ENCODE assay signal across 8 mouse cellular contexts in genomic region chr2:119324576-119325318, GRCm38 (mm10). TPM values are rescaled to one million over a fixed set of nuclear protein-coding genes. Genes with fewer than 3 reads are reported as not detected.
A peak's percentile ranks its signal among the peaks of the same experiment; 100 is the strongest.
DNase-seq lines count a peak whose midpoint lies in the region; ATAC-seq and TF ChIP-seq lines count a peak whose summit lies in the region.

No protein-coding gene starts in this region.

- peak overlapping the region; percentile 8; the same call in 1 of the 2 replicates for H3K9ac ChIP-seq in forebrain, embryonic 14.5 days (ENCODE audit: low read length)
- peak overlapping the region; percentile 2 for H3K9ac ChIP-seq in kidney, embryonic 16.5 days (replicated peaks; ENCODE audit: low read length)

- no peak for ATAC-seq in forebrain, embryonic 14.5 days
- peak; percentile 12; the same call in 1 of the 2 replicates for ATAC-seq in kidney, embryonic 16.5 days (ENCODE audit: low FRiP score, low TSS enrichment)

- H3K9me3 ChIP-seq in forebrain, embryonic 14.5 days (replicated peaks; ENCODE audit: control insufficient read depth, low read length) = no peaks in the 10 kb centered on the region
- no peaks in the 10 kb centered on the region for H3K9me3 ChIP-seq in kidney, embryonic 16.5 days (ENCODE audit: low read length)
- H3K9me3 ChIP-seq in midbrain, embryonic 10.5 days (replicated peaks) = no peaks in the 10 kb centered on the region

- no peak overlapping the region for H3K27ac ChIP-seq in layer of hippocampus, adult 2 months
- no peak overlapping the region for H3K27ac ChIP-seq in forebrain, embryonic 14.5 days (ENCODE audit: low read depth, low read length)
- H3K27ac ChIP-seq in kidney, embryonic 16.5 days (ENCODE audit: low read length) = 0 out of 2 replicates have a peak overlapping the region, but pooled peaks have one; percentile 39
- H3K27ac ChIP-seq in midbrain, embryonic 10.5 days (replicated peaks) = peak overlapping the region; percentile 52

- peak overlapping the region; percentile 68 for H3K4me2 ChIP-seq in forebrain, embryonic 14.5 days (ENCODE audit: low read length)
- peak overlapping the region; percentile 67 for H3K4me2 ChIP-seq in kidney, embryonic 16.5 days (replicated peaks; ENCODE audit: low read depth, low read length)

- TF ChIP-seq CTCF in layer of hippocampus, adult 2 months (conservative IDR thresholded peaks at IDR 0.05) = no peak

- H3K36me3 ChIP-seq in forebrain, embryonic 14.5 days (ENCODE audit: control insufficient read depth, insufficient read depth, low read length) = no peaks in the 10 kb centered on the region
- H3K36me3 ChIP-seq in kidney, embryonic 16.5 days (ENCODE audit: insufficient read depth, low read length) = no peaks in the 10 kb centered on the region
- no peaks in the 10 kb centered on the region for H3K36me3 ChIP-seq in midbrain, embryonic 10.5 days

- 1% methylated on average over 32 of the region's 32 CpGs for WGBS in forebrain, embryonic 14.5 days
- WGBS in kidney, embryonic 16.5 days = under 1% methylated on average over 32 of the region's 32 CpGs
- WGBS in midbrain, embryonic 10.5 days = under 1% methylated on average over 32 of the region's 32 CpGs

- H3K27me3 ChIP-seq in forebrain, embryonic 14.5 days (replicated peaks; ENCODE audit: control insufficient read depth, insufficient read depth, low read length) = peaks cover 92% of the 10 kb centered on the region
- H3K27me3 ChIP-seq in kidney, embryonic 16.5 days (ENCODE audit: insufficient read depth, low read length) = peaks cover 94% of the 10 kb centered on the region
- H3K27me3 ChIP-seq in midbrain, embryonic 10.5 days (ENCODE audit: low read depth, poor library complexity, severe bottlenecking) = peaks cover 100% of the 10 kb centered on the region

- DNase-seq in layer of hippocampus, adult 2 months (ENCODE audit: low spot score in 2 of 2) = no peak
- no peak for DNase-seq in layer of hippocampus, postnatal 25 days (ENCODE audit: extremely low spot score in 1 of 2, low spot score in 1 of 2)
- DNase-seq in forebrain, embryonic 14.5 days (ENCODE audit: low spot score) = no peak
- no peak for DNase-seq in midbrain, embryonic 10.5 days (ENCODE audit: low spot score)
- DNase-seq in right cerebral cortex, adult 2 months (ENCODE audit: low spot score in 2 of 2) = no peak
- no peak for DNase-seq in adrenal gland, adult 8-10 months
- DNase-seq in ovary, postnatal 14 days (ENCODE audit: low spot score) = no peak

- peaks cover 37% of the 10 kb centered on the region for H3K4me1 ChIP-seq in forebrain, embryonic 14.5 days (ENCODE audit: control insufficient read depth, insufficient read depth, low read length)
- peaks cover 61% of the 10 kb centered on the region for H3K4me1 ChIP-seq in kidney, embryonic 16.5 days (ENCODE audit: insufficient read depth, low read length)
- peaks cover 80% of the 10 kb centered on the region for H3K4me1 ChIP-seq in midbrain, embryonic 10.5 days

- H3K4me3 ChIP-seq in layer of hippocampus, adult 2 months = peak overlapping the region; percentile 58
- peak overlapping the region; percentile 34; the same call in 1 of the 2 replicates for H3K4me3 ChIP-seq in forebrain, embryonic 14.5 days (ENCODE audit: low read depth, low read length)
- peak overlapping the region; percentile 49 for H3K4me3 ChIP-seq in kidney, embryonic 16.5 days (ENCODE audit: low read length)
- peak overlapping the region; percentile 56 for H3K4me3 ChIP-seq in midbrain, embryonic 10.5 days

RNA-seq across cellular contexts. Expression of gene Dll4, which starts 0.8 kb away (rescaled TPM):
- 1 to 10 TPM; 2.4 to 2.9 TPM for total RNA-seq in layer of hippocampus, adult 2 months (2021)
- total RNA-seq in layer of hippocampus, postnatal 25 days (2021) = 1 to 10 TPM; 3.0 to 5.2 TPM
- 2.9 and 3.8 TPM in 2 replicates for polyA plus RNA-seq in forebrain, embryonic 14.5 days (2014; fragmentation: Nextera tagmentation; extraction: Ambion mirVana)
- polyA plus RNA-seq in kidney, embryonic 16.5 days (2015; fragmentation: Nextera tagmentation; extraction: Ambion mirVana) = 12.9 and 13.5 TPM in 2 replicates
- 5.7 TPM in 2 replicates for polyA plus RNA-seq in midbrain, embryonic 10.5 days (2016; fragmentation: Nextera tagmentation; extraction: Ambion mirVana)
- 10 to 100 TPM; 11.5 to 18.6 (median 16.2) TPM for total RNA-seq in adrenal gland, adult 8-10 months (2022)

RNA-seq across cellular contexts. Expression of gene Chac1, which starts 26.3 kb away (rescaled TPM):
- 1 to 10 TPM; 6.5 to 8.9 TPM for total RNA-seq in layer of hippocampus, adult 2 months (2021)
- total RNA-seq in layer of hippocampus, postnatal 25 days (2021) = 1 to 10 TPM; 6.4 to 7.1 TPM
- 3.5 and 3.8 TPM in 2 replicates for polyA plus RNA-seq in forebrain, embryonic 14.5 days (2014; fragmentation: Nextera tagmentation; extraction: Ambion mirVana)
- 0.86 and 1.3 TPM in 2 replicates for polyA plus RNA-seq in kidney, embryonic 16.5 days (2015; fragmentation: Nextera tagmentation; extraction: Ambion mirVana)
- 0.78 and 0.95 TPM in 2 replicates for polyA plus RNA-seq in midbrain, embryonic 10.5 days (2016; fragmentation: Nextera tagmentation; extraction: Ambion mirVana)
- total RNA-seq in adrenal gland, adult 8-10 months (2022) = 1 to 10 TPM; 3.9 to 7.2 (median 4.9) TPM

RNA-seq across cellular contexts. Expression of gene Vps18, which starts 36.2 kb away (rescaled TPM):
- total RNA-seq in layer of hippocampus, adult 2 months (2021) = 10 to 100 TPM; 39.9 to 43.2 TPM
- 10 to 100 TPM; 37.5 to 43.9 TPM for total RNA-seq in layer of hippocampus, postnatal 25 days (2021)
- polyA plus RNA-seq in forebrain, embryonic 14.5 days (2014; fragmentation: Nextera tagmentation; extraction: Ambion mirVana) = 12.0 and 19.9 TPM in 2 replicates
- 23.0 and 23.1 TPM in 2 replicates for polyA plus RNA-seq in kidney, embryonic 16.5 days (2015; fragmentation: Nextera tagmentation; extraction: Ambion mirVana)
- 23.1 and 27.5 TPM in 2 replicates for polyA plus RNA-seq in midbrain, embryonic 10.5 days (2016; fragmentation: Nextera tagmentation; extraction: Ambion mirVana)
- total RNA-seq in adrenal gland, adult 8-10 months (2022) = 10 to 100 TPM; 27.2 to 29.5 (median 27.7) TPM

RNA-seq across cellular contexts. Expression of gene Rhov, which starts 53.7 kb away (rescaled TPM):
- total RNA-seq in layer of hippocampus, adult 2 months (2021) = 1 to 10 TPM; 5.9 to 7.1 TPM
- total RNA-seq in layer of hippocampus, postnatal 25 days (2021) = 1 to 10 TPM; 6.3 to 6.9 TPM
- 8.5 and 12.7 TPM in 2 replicates for polyA plus RNA-seq in forebrain, embryonic 14.5 days (2014; fragmentation: Nextera tagmentation; extraction: Ambion mirVana)
- polyA plus RNA-seq in kidney, embryonic 16.5 days (2015; fragmentation: Nextera tagmentation; extraction: Ambion mirVana) = 1.8 and 2.3 TPM in 2 replicates
- 0.83 and 1.9 TPM in 2 replicates for polyA plus RNA-seq in midbrain, embryonic 10.5 days (2016; fragmentation: Nextera tagmentation; extraction: Ambion mirVana)
- 1 to 10 TPM in 3 of 4 experiments, under 1 TPM in 1; 0.61 to 2.9 (median 2.1) TPM for total RNA-seq in adrenal gland, adult 8-10 months (2022)

Comparison
In these comparisons a context has a peak if more than half of its experiments do, and no peak if none do; other contexts are left out.
1. H3K27ac ChIP-seq: peak in kidney, embryonic 16.5 days (single experiment) and midbrain, embryonic 10.5 days (single experiment); none in layer of hippocampus, adult 2 months (single experiment) and forebrain, embryonic 14.5 days (single experiment).
2. Peak in every context shown above with its lines, with median percentiles within 50 percentile points of each other: H3K4me3 ChIP-seq.